Mouse (Mus musculus) hindbrain, postnatal 0 days (tissue): ENCODE measurements at regions not wholly inside any gene's neighbourhood (a gene's known extent, or its start where the extent isn't known, plus 50 kb on each side); places are given as distances from the start of the nearest gene placed in this dataset.

Experiments
- ATAC-seq: fragments of 200-750 bp; cut with Nextera tagmentation; 2 replicates; pipeline ENCODE4 v1.8.0; 2017; ENCODE audit warnings: mild to moderate bottlenecking, moderate TSS enrichment, moderate library complexity
- DNase-seq: peaks from one replicate; pipeline ENCODE4 v3.0.0-alpha.2; 2015; ENCODE audit warnings: low spot score
- H3K27ac ChIP-seq: fragments of 300-500 bp; sonication (generic); 2 replicates; pipeline ENCODE4 v1.5.1; 2014; ENCODE audit warnings: mild to moderate bottlenecking
- H3K27me3 ChIP-seq: fragments of 300-500 bp; sonication (generic); 2 replicates; pipeline ENCODE4 v1.6.1; 2014; ENCODE audit warnings: low read length, mixed read lengths; ENCODE audit not compliant: insufficient read depth
- H3K36me3 ChIP-seq: fragments of 300-500 bp; sonication (generic); 2 replicates; pipeline ENCODE4 v1.6.1; 2014; ENCODE audit warnings: low read length, mixed read lengths; ENCODE audit not compliant: insufficient read depth
- H3K4me1 ChIP-seq: fragments of 300-500 bp; sonication (generic); 2 replicates; pipeline ENCODE4 v1.6.1; 2014; ENCODE audit warnings: antibody characterized with exemption, low read length, mixed read lengths; ENCODE audit not compliant: insufficient read depth
- H3K4me2 ChIP-seq: fragments of 300-500 bp; sonication (generic); 2 replicates; pipeline ENCODE4 v1.6.1; 2014; ENCODE audit warnings: low read depth, mild to moderate bottlenecking, low read length, moderate library complexity, mixed read lengths
- H3K4me3 ChIP-seq: fragments of 300-500 bp; sonication (generic); 2 replicates; pipeline ENCODE4 v1.5.1; 2014; ENCODE audit warnings: low read length
- H3K9ac ChIP-seq: fragments of 300-500 bp; sonication (generic); replicated peaks from 2 replicates; pipeline ENCODE4 v1.6.1; 2014; ENCODE audit warnings: mild to moderate bottlenecking, low read length, moderate library complexity, mixed read lengths
- H3K9me3 ChIP-seq: fragments of 300-500 bp; sonication (generic); 2 replicates; pipeline ENCODE4 v1.6.1; 2016; ENCODE audit warnings: low read length, mixed read lengths
- CTCF ChIP-seq: IDR thresholded peaks from 2 replicates; pipeline ENCODE4 v1.5.1; 2016; ENCODE audit warnings: antibody characterized with exemption, control low read depth, low read depth
- WGBS: fragments of 180-500 bp; shearing (Covaris S2); extraction: QIAGEN DNeasy Blood & Tissue Kit; methylation state at CpG from one replicate; pipeline ENCODE4 v1.1.7; 2014; 5-methylcytosine and 5-hydroxymethylcytosine counted together

GRCm38 (mm10) chr1:190448263-190448662 is 277.7 kb upstream of the Prox1 start:
- TF ChIP-seq CTCF = no peak
- no peak overlapping the region for H3K4me3 ChIP-seq
- H3K36me3 ChIP-seq = no peaks in the 10 kb centered on the region
- no peak overlapping the region for H3K4me2 ChIP-seq
- H3K27me3 ChIP-seq = no peaks in the 10 kb centered on the region
- 39% methylated on average over 8 of the region's 8 CpGs for WGBS
- H3K9me3 ChIP-seq = no peaks in the 10 kb centered on the region
- no peak overlapping the region for H3K9ac ChIP-seq
- no peak overlapping the region for H3K27ac ChIP-seq
- H3K4me1 ChIP-seq = no peaks in the 10 kb centered on the region
- ATAC-seq (no peak), DNase-seq (no peak)

GRCm38 (mm10) chr1:190447253-190447652 is 276.7 kb upstream of the Prox1 start:
- no peaks in the 10 kb centered on the region for H3K36me3 ChIP-seq
- no peak for DNase-seq
- H3K4me2 ChIP-seq = no peak overlapping the region
- 84% methylated on average over 7 of the region's 7 CpGs for WGBS
- H3K9me3 ChIP-seq = no peaks in the 10 kb centered on the region
- no peaks in the 10 kb centered on the region for H3K27me3 ChIP-seq
- no peak overlapping the region for H3K9ac ChIP-seq
- no peak for TF ChIP-seq CTCF
- no peaks in the 10 kb centered on the region for H3K4me1 ChIP-seq
- H3K4me3 ChIP-seq = no peak overlapping the region
- H3K27ac ChIP-seq = no peak overlapping the region
- ATAC-seq = no peak

- WGBS = 84% methylated on average over 5 of the region's 5 CpGs
Measured at GRCm38 (mm10) chr1:190446676-190447075, 276.2 kb upstream of the Prox1 start.

GRCm38 (mm10) chr1:190444366-190444765 is 273.9 kb upstream of the Prox1 start:
- no peak for TF ChIP-seq CTCF
- no peak overlapping the region for H3K4me3 ChIP-seq
- no peak overlapping the region for H3K27ac ChIP-seq
- H3K4me1 ChIP-seq = no peaks in the 10 kb centered on the region
- DNase-seq (no peak), ATAC-seq (no peak)
- H3K4me2 ChIP-seq = no peak overlapping the region
- H3K9me3 ChIP-seq = no peaks in the 10 kb centered on the region
- H3K27me3 ChIP-seq = no peaks in the 10 kb centered on the region
- H3K36me3 ChIP-seq = no peaks in the 10 kb centered on the region
- WGBS = 52% methylated on average over 9 of the region's 9 CpGs
- H3K9ac ChIP-seq = no peak overlapping the region

More at GRCm38 (mm10) chr1:190446676-190447075, 276.2 kb upstream of the Prox1 start:
- Histone ChIP-seq H3K27ac (no peak overlapping the region), H3K4me1 (no peaks in the 10 kb centered on the region), H3K36me3 (no peaks in the 10 kb centered on the region), H3K9ac (no peak overlapping the region), H3K4me2 (no peak overlapping the region), H3K9me3 (no peaks in the 10 kb centered on the region), H3K27me3 (no peaks in the 10 kb centered on the region), H3K4me3 (no peak overlapping the region)
- no peak for DNase-seq
- TF ChIP-seq CTCF = no peak
- ATAC-seq = no peak

- Histone ChIP-seq H3K36me3 (no peaks in the 10 kb centered on the region), H3K4me3 (no peak overlapping the region), H3K9ac (no peak overlapping the region), H3K4me2 (no peak overlapping the region), H3K4me1 (no peaks in the 10 kb centered on the region), H3K27ac (no peak overlapping the region), H3K27me3 (no peaks in the 10 kb centered on the region), H3K9me3 (no peaks in the 10 kb centered on the region)
- ATAC-seq = no peak
- DNase-seq = no peak
- no peak for TF ChIP-seq CTCF
- 66% methylated on average over 3 of the region's 3 CpGs for WGBS
Measured at GRCm38 (mm10) chr1:190443234-190443633, 272.7 kb upstream of the Prox1 start.

- ATAC-seq (no peak), DNase-seq (no peak)
- Histone ChIP-seq H3K27ac (no peak overlapping the region), H3K9me3 (no peaks in the 10 kb centered on the region), H3K4me2 (no peak overlapping the region), H3K4me3 (no peak overlapping the region), H3K36me3 (no peaks in the 10 kb centered on the region), H3K27me3 (no peaks in the 10 kb centered on the region), H3K4me1 (no peaks in the 10 kb centered on the region), H3K9ac (no peak overlapping the region)
- WGBS = 87% methylated on average over 4 of the region's 4 CpGs
- TF ChIP-seq CTCF = no peak
Measured at GRCm38 (mm10) chr1:190442166-190442565, 271.7 kb upstream of the Prox1 start.

- no peak for TF ChIP-seq CTCF
- Histone ChIP-seq H3K36me3 (no peaks in the 10 kb centered on the region), H3K4me3 (no peak overlapping the region), H3K9ac (no peak overlapping the region), H3K4me2 (no peak overlapping the region), H3K27ac (no peak overlapping the region), H3K4me1 (no peaks in the 10 kb centered on the region), H3K27me3 (no peaks in the 10 kb centered on the region), H3K9me3 (no peaks in the 10 kb centered on the region)
- 76% methylated on average over 2 of the region's 2 CpGs for WGBS
- DNase-seq (no peak), ATAC-seq (no peak)
Measured at GRCm38 (mm10) chr1:190438789-190439188, 268.3 kb upstream of the Prox1 start.

GRCm38 (mm10) chr1:190422874-190423273 is 252.4 kb upstream of the Prox1 start:
- ATAC-seq = no peak
- no peak overlapping the region for H3K4me3 ChIP-seq
- DNase-seq = peak; percentile 76
- H3K9me3 ChIP-seq = no peaks in the 10 kb centered on the region
- no peak overlapping the region for H3K4me2 ChIP-seq
- no peaks in the 10 kb centered on the region for H3K27me3 ChIP-seq
- H3K4me1 ChIP-seq = peaks cover 3% of the 10 kb centered on the region; the same call in 1 of the 2 replicates
- no peaks in the 10 kb centered on the region for H3K36me3 ChIP-seq
- WGBS = 36% methylated on average over 9 of the region's 9 CpGs
- H3K27ac ChIP-seq = no peak overlapping the region
- no peak for TF ChIP-seq CTCF
- H3K9ac ChIP-seq = no peak overlapping the region
